ENCODE assay signal across 12 mouse cellular contexts in the genomic region with DNA sequence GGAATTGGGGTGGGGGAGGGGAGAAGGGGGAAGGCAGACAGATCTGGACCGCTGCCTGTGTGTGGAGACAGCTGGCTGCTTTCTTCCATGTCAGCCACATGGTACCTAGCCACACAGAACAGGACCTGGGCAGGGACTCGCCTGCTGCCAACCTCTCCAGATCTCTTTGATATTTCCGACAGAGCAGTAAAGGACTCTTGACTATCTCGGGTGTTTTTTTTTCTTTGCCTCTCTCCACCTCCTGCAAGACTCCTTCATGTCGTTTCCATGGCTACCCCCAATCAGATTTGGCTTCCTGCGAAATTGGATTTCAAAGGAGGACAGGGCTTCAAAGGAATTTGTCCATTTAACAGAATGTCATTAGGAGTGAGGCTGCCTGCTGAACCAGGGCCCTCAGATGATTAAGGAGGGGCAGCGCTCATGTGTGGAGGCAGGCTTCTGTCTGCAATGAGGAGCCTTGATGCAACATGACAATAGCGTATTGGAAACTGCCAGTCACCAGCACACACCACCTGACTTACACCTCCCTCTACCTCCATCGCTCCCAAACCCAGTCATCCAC. TPM values are rescaled to one million over a fixed set of nuclear protein-coding genes. Genes with fewer than 3 reads are reported as not detected.
A peak's percentile ranks its signal among the peaks of the same experiment; 100 is the strongest.
DNase-seq lines count a peak whose midpoint lies in the region; ATAC-seq lines count a peak whose summit lies in the region.
"Had no signal": no experiment of that assay in that cellular context is flagged by ENCODE, and none has a peak within 500 bp of the region (broad histone marks: within the 10 kb centered on the region; RNA-seq: fewer than 3 reads in every experiment).

No protein-coding gene starts in this region.

- ATAC-seq in kidney, embryonic 14.5 days (ENCODE audit: low FRiP score, low TSS enrichment): peak; percentile 63
- ATAC-seq in forebrain, embryonic 12.5 days (ENCODE audit: low FRiP score): peak; percentile 79
- no peak for ATAC-seq in limb, embryonic 11.5 days (ENCODE audit: insufficient number of reproducible peaks, low FRiP score, low TSS enrichment, low read depth)

- no peak for DNase-seq in kidney, postnatal 25 days
- DNase-seq in ZHBTc4 (ENCODE audit: low read depth, low spot score): peak; percentile 14
- peak; percentile 33 for DNase-seq in limb, embryonic 11.5 days (ENCODE audit: low spot score)
- no peak for DNase-seq in ovary, postnatal 10 days (ENCODE audit: low spot score)
- no peak for DNase-seq in layer of hippocampus, adult 11-12 months (ENCODE audit: low spot score)
- DNase-seq in heart, postnatal 4 days: no peak
- DNase-seq: kidney, adult 2 months had no signal

- H3K36me3 ChIP-seq in kidney, embryonic 14.5 days (ENCODE audit: control insufficient read depth, insufficient read depth, low read length): no peaks in the 10 kb centered on the region
- no peaks in the 10 kb centered on the region for H3K36me3 ChIP-seq in forebrain, embryonic 12.5 days (replicated peaks)
- H3K36me3 ChIP-seq in limb, embryonic 11.5 days (ENCODE audit: control insufficient read depth, insufficient read depth, low read length): no peaks in the 10 kb centered on the region
- H3K36me3 ChIP-seq: embryonic facial prominence, embryonic 12.5 days; G1E had no signal

- no peak overlapping the region for H3K4me2 ChIP-seq in kidney, embryonic 14.5 days (replicated peaks; ENCODE audit: low read depth, low read length)
- peak overlapping the region; percentile 25 for H3K4me2 ChIP-seq in forebrain, embryonic 12.5 days
- no peak overlapping the region for H3K4me2 ChIP-seq in limb, embryonic 11.5 days (ENCODE audit: low read depth, severe bottlenecking)
- H3K4me2 ChIP-seq: embryonic facial prominence, embryonic 12.5 days had no signal

- H3K4me3 ChIP-seq in kidney, embryonic 14.5 days (ENCODE audit: low read length): no peak overlapping the region
- no peak overlapping the region for H3K4me3 ChIP-seq in forebrain, embryonic 12.5 days (replicated peaks)
- H3K4me3 ChIP-seq in limb, embryonic 11.5 days (ENCODE audit: low read depth, low read length): no peak overlapping the region
- H3K4me3 ChIP-seq: embryonic facial prominence, embryonic 12.5 days had no signal

- 12% methylated on average over 9 of the region's 9 CpGs for WGBS in kidney, embryonic 14.5 days
- 5% methylated on average over 9 of the region's 9 CpGs for WGBS in forebrain, embryonic 12.5 days
- 5% methylated on average over 9 of the region's 9 CpGs for WGBS in limb, embryonic 11.5 days

- H3K9ac ChIP-seq in kidney, embryonic 14.5 days (ENCODE audit: low read depth, low read length): no peak overlapping the region
- H3K9ac ChIP-seq in forebrain, embryonic 12.5 days: no peak overlapping the region
- H3K9ac ChIP-seq in limb, embryonic 11.5 days (ENCODE audit: low read length): no peak overlapping the region
- H3K9ac ChIP-seq: embryonic facial prominence, embryonic 12.5 days had no signal

- H3K4me1 ChIP-seq in kidney, embryonic 14.5 days (ENCODE audit: control insufficient read depth, insufficient read depth, low read length): peaks cover 15% of the 10 kb centered on the region
- H3K4me1 ChIP-seq in forebrain, embryonic 12.5 days: peaks cover 51% of the 10 kb centered on the region
- peaks cover 5% of the 10 kb centered on the region; the same call in 1 of the 2 replicates for H3K4me1 ChIP-seq in limb, embryonic 11.5 days (ENCODE audit: control insufficient read depth, insufficient read depth, low read length)

- peaks cover 13% of the 10 kb centered on the region; the same call in 1 of the 2 replicates for H3K27me3 ChIP-seq in kidney, embryonic 14.5 days (ENCODE audit: control insufficient read depth, insufficient read depth, low read length)
- H3K27me3 ChIP-seq in forebrain, embryonic 12.5 days: peaks cover 36% of the 10 kb centered on the region
- H3K27me3 ChIP-seq in limb, embryonic 11.5 days (ENCODE audit: control insufficient read depth, insufficient read depth, low read length): peaks cover 38% of the 10 kb centered on the region

- no peaks in the 10 kb centered on the region for H3K9me3 ChIP-seq in kidney, embryonic 14.5 days (ENCODE audit: control insufficient read depth, low read length)
- H3K9me3 ChIP-seq in forebrain, embryonic 12.5 days: no peaks in the 10 kb centered on the region
- H3K9me3 ChIP-seq in limb, embryonic 11.5 days (ENCODE audit: control insufficient read depth, low read length): no peaks in the 10 kb centered on the region
- H3K9me3 ChIP-seq: embryonic facial prominence, embryonic 12.5 days; G1E had no signal

- H3K27ac ChIP-seq in kidney, embryonic 14.5 days (ENCODE audit: low read depth, low read length): no peak overlapping the region
- H3K27ac ChIP-seq in forebrain, embryonic 12.5 days: peak overlapping the region; percentile 86
- H3K27ac ChIP-seq in limb, embryonic 11.5 days (replicated peaks; ENCODE audit: low read depth, low read length): no peak overlapping the region
- H3K27ac ChIP-seq: embryonic facial prominence, embryonic 12.5 days; macrophage had no signal

RNA-seq across cellular contexts. Expression of a gene that starts 2.1 kb away (rescaled TPM):
- polyA plus RNA-seq in kidney, embryonic 14.5 days (2014; fragmentation: Nextera tagmentation; extraction: Ambion mirVana): 13.8 and 15.2 TPM in 2 replicates
- polyA plus RNA-seq in forebrain, embryonic 12.5 days (2016; fragmentation: Nextera tagmentation; extraction: Ambion mirVana): 3.2 and 4.1 TPM in 2 replicates
- polyA plus RNA-seq in limb, embryonic 11.5 days (2014; fragmentation: Nextera tagmentation; extraction: Ambion mirVana): 0.18 and 0.27 TPM in 2 replicates
- under 1 TPM in 1 of 2 experiments, not detected in 1; 0.29 TPM for total RNA-seq in heart, postnatal 4 days (2021)
- polyA plus RNA-seq: G1E had no signal

Comparison
In these comparisons a context has a peak if more than half of its experiments do, and no peak if none do; other contexts are left out.
1. DNase-seq: peak in ZHBTc4 (single experiment) and limb, embryonic 11.5 days (single experiment); none in kidney, postnatal 25 days (0 of 2), ovary, postnatal 10 days (single experiment), layer of hippocampus, adult 11-12 months (single experiment) and heart, postnatal 4 days (single experiment).